Mouse (Mus musculus) bone marrow macrophage, adult 2 months (primary cell): ENCODE measurements around the gene Osbpl7. TPM values are rescaled to one million over a fixed set of nuclear protein-coding genes. Genes with fewer than 3 reads are reported as not detected.

Source experiments
- H3K27ac ChIP-seq: 2 replicates; pipeline ENCODE4 v1.5.1; 2012; ENCODE audit warnings: low read depth, low read length; ENCODE audit not compliant: insufficient read depth
- H3K4me1 ChIP-seq: 2 replicates; pipeline ENCODE4 v1.6.1; 2012; ENCODE audit warnings: low read length; ENCODE audit not compliant: control insufficient read depth, insufficient read depth
- H3K4me3 ChIP-seq: 2 replicates; pipeline ENCODE4 v1.5.1; 2012; ENCODE audit warnings: mild to moderate bottlenecking, low read length, moderate library complexity; ENCODE audit not compliant: insufficient read depth
- CTCF ChIP-seq: IDR thresholded peaks from 2 replicates; pipeline ENCODE4 v1.5.1; 2012; ENCODE audit warnings: low read depth, mild to moderate bottlenecking, low read length, moderate library complexity
- POLR2A ChIP-seq: IDR thresholded peaks from 2 replicates; pipeline ENCODE4 v1.6.1; 2012; ENCODE audit warnings: mild to moderate bottlenecking, low read depth, low read length, borderline replicate concordance
- polyA plus RNA-seq: library from polyadenylated mRNA; stranded (reverse); fragments of >200 nt; gene quantifications from 2 replicates; pipeline ENCODE4 v1.2.4, GENCODE M21; 2012; ENCODE audit not compliant: missing spikeins, insufficient read depth, insufficient read length

Gene Osbpl7
- polyA plus RNA-seq, 1 experiment, result 8.5 TPM

- peaks cover 8% of the 10 kb centered on the region for H3K4me1 ChIP-seq
- no peak overlapping the region for H3K4me3 ChIP-seq
- no peak for TF ChIP-seq CTCF
- no peak for TF ChIP-seq POLR2A
- H3K27ac ChIP-seq, result no peak overlapping the region
Measured at GRCm38 (mm10) chr11:97078751-97079150, 28.3 kb downstream of the Osbpl7 start.

- H3K4me3 ChIP-seq, result no peak overlapping the region
- peaks cover 17% of the 10 kb centered on the region for H3K4me1 ChIP-seq
- TF ChIP-seq CTCF (no peak), POLR2A (no peak)
- no peak overlapping the region for H3K27ac ChIP-seq
Measured at GRCm38 (mm10) chr11:97080291-97080690, 29.9 kb downstream of the Osbpl7 start.

- Histone ChIP-seq H3K4me1 (peaks cover 17% of the 10 kb centered on the region), H3K27ac (no peak overlapping the region), H3K4me3 (no peak overlapping the region)
- TF ChIP-seq POLR2A, result no peak
- peak; percentile 66 for TF ChIP-seq CTCF
Measured at GRCm38 (mm10) chr11:97082977-97083376, 32.5 kb downstream of the Osbpl7 start.

- Histone ChIP-seq H3K27ac (no peak overlapping the region), H3K4me3 (no peak overlapping the region), H3K4me1 (peaks cover 17% of the 10 kb centered on the region)
- no peak for TF ChIP-seq POLR2A
- no peak for TF ChIP-seq CTCF
Measured at GRCm38 (mm10) chr11:97083401-97084140, 33.1 kb downstream of the Osbpl7 start.

GRCm38 (mm10) chr11:97084821-97085505 is 34.5 kb downstream of the Osbpl7 start:
- peaks cover 17% of the 10 kb centered on the region for H3K4me1 ChIP-seq
- H3K27ac ChIP-seq, result no peak overlapping the region
- H3K4me3 ChIP-seq, result no peak overlapping the region
- TF ChIP-seq POLR2A, result no peak
- no peak for TF ChIP-seq CTCF

- no peak overlapping the region for H3K4me3 ChIP-seq
- TF ChIP-seq POLR2A (no peak), CTCF (no peak)
- no peak overlapping the region for H3K27ac ChIP-seq
- peaks cover 17% of the 10 kb centered on the region for H3K4me1 ChIP-seq
Measured at GRCm38 (mm10) chr11:97086365-97086764, 35.9 kb downstream of the Osbpl7 start.

- Histone ChIP-seq H3K4me1 (no peaks in the 10 kb centered on the region; the same call in 1 of the 2 replicates), H3K27ac (no peak overlapping the region), H3K4me3 (no peak overlapping the region)
- TF ChIP-seq POLR2A, result no peak
- no peak for TF ChIP-seq CTCF
Measured at GRCm38 (mm10) chr11:97094600-97094999, 44.2 kb downstream of the Osbpl7 start.

- TF ChIP-seq POLR2A, result no peak
- no peak for TF ChIP-seq CTCF
- H3K4me1 ChIP-seq, result no peaks in the 10 kb centered on the region; the same call in 1 of the 2 replicates
- H3K27ac ChIP-seq, result no peak overlapping the region
- H3K4me3 ChIP-seq, result peak overlapping the region; percentile 31; the same call in 1 of the 2 replicates
Measured at GRCm38 (mm10) chr11:97098791-97099190, 48.4 kb downstream of the Osbpl7 start.

- H3K4me3 ChIP-seq, result no peak overlapping the region
Measured at GRCm38 (mm10) chr11:97101722-97102121, 51.3 kb downstream of the Osbpl7 start.

GRCm38 (mm10) chr11:97103163-97104090 is 53.0 kb downstream of the Osbpl7 start:
- Histone ChIP-seq H3K4me1 (no peaks in the 10 kb centered on the region; the same call in 1 of the 2 replicates), H3K4me3 (no peak overlapping the region)
- TF ChIP-seq POLR2A, result no peak
- TF ChIP-seq CTCF, result no peak

More at GRCm38 (mm10) chr11:97101722-97102121, 51.3 kb downstream of the Osbpl7 start:
- no peak overlapping the region for H3K27ac ChIP-seq
- TF ChIP-seq POLR2A, result no peak
- TF ChIP-seq CTCF, result peak; percentile 74
- H3K4me1 ChIP-seq, result no peaks in the 10 kb centered on the region; the same call in 1 of the 2 replicates

More at GRCm38 (mm10) chr11:97103163-97104090, 53.0 kb downstream of the Osbpl7 start:
- H3K27ac ChIP-seq, result no peak overlapping the region
